Mouse (Mus musculus): ENCODE data around the gene St6galnac6. TPM values are rescaled to one million over a fixed set of nuclear protein-coding genes. Genes with fewer than 3 reads are reported as not detected.
A peak's percentile ranks its signal among the peaks of the same experiment; 100 is the strongest.

St6galnac6 gene
- polyA plus RNA-seq, 1 experiment from 2014 or later: 13.4 TPM

GRCm38 (mm10) chr2:32654743-32655393 is 55.4 kb downstream of the St6galnac6 start:
- Histone ChIP-seq H3K9ac (replicated peaks; ENCODE audit: low read depth) (no peak overlapping the region), H3K4me1 (ENCODE audit: insufficient read depth, low read depth, low read length) (peaks cover 13% of the 10 kb centered on the region), H3K27ac (ENCODE audit: low read length) (peak overlapping the region; percentile 86), H3K27me3 (replicated peaks; ENCODE audit: insufficient read depth, low read length) (no peaks in the 10 kb centered on the region), H3K36me3 (ENCODE audit: insufficient read depth, low read length) (no peaks in the 10 kb centered on the region), H3K4me2 (replicated peaks; ENCODE audit: low read depth, low read length) (no peak overlapping the region), H3K9me3 (ENCODE audit: low read length) (no peaks in the 10 kb centered on the region), H3K4me3 (ENCODE audit: low read depth, low read length) (no peak overlapping the region)
- DNase-seq (ENCODE audit: low spot score): peak; percentile 56
- peak; percentile 59 for ATAC-seq
- WGBS: 35% methylated on average over 14 of the region's 14 CpGs
- TF ChIP-seq EP300 (IDR thresholded peaks at IDR 0.05) (peak; percentile 88), CTCF (IDR thresholded peaks at IDR 0.05) (no peak)

- Histone ChIP-seq H3K4me2 (replicated peaks; ENCODE audit: low read depth, low read length) (no peak overlapping the region), H3K4me1 (ENCODE audit: insufficient read depth, low read depth, low read length) (peaks cover 13% of the 10 kb centered on the region), H3K4me3 (ENCODE audit: low read depth, low read length) (no peak overlapping the region), H3K9me3 (ENCODE audit: low read length) (no peaks in the 10 kb centered on the region), H3K9ac (replicated peaks; ENCODE audit: low read depth) (no peak overlapping the region), H3K36me3 (ENCODE audit: insufficient read depth, low read length) (no peaks in the 10 kb centered on the region), H3K27me3 (replicated peaks; ENCODE audit: insufficient read depth, low read length) (no peaks in the 10 kb centered on the region), H3K27ac (ENCODE audit: low read length) (peak overlapping the region; percentile 86)
- ATAC-seq (no peak), DNase-seq (ENCODE audit: low spot score) (no peak)
- 63% methylated on average over 3 of the region's 3 CpGs for WGBS
- no peak for TF ChIP-seq CTCF (IDR thresholded peaks at IDR 0.05)
- TF ChIP-seq EP300 (IDR thresholded peaks at IDR 0.05): no peak
These were observed 55.9 kb downstream of the St6galnac6 start for GRCm38 (mm10) chr2:32655394-32655744.

- Histone ChIP-seq H3K36me3 (ENCODE audit: insufficient read depth, low read length) (no peaks in the 10 kb centered on the region), H3K27me3 (replicated peaks; ENCODE audit: insufficient read depth, low read length) (no peaks in the 10 kb centered on the region), H3K4me1 (ENCODE audit: insufficient read depth, low read depth, low read length) (peaks cover 13% of the 10 kb centered on the region), H3K27ac (ENCODE audit: low read length) (peak overlapping the region; percentile 86), H3K9me3 (ENCODE audit: low read length) (no peaks in the 10 kb centered on the region), H3K4me3 (ENCODE audit: low read depth, low read length) (no peak overlapping the region), H3K9ac (replicated peaks; ENCODE audit: low read depth) (no peak overlapping the region), H3K4me2 (replicated peaks; ENCODE audit: low read depth, low read length) (no peak overlapping the region)
- TF ChIP-seq EP300 (IDR thresholded peaks at IDR 0.05) (peak; percentile 88), CTCF (IDR thresholded peaks at IDR 0.05) (no peak)
- ATAC-seq: peak; percentile 83
- 24% methylated on average over 12 of the region's 12 CpGs for WGBS
- DNase-seq (ENCODE audit: low spot score): peak; percentile 70
These were observed 56.3 kb downstream of the St6galnac6 start for GRCm38 (mm10) chr2:32655826-32656225.

GRCm38 (mm10) chr2:32658873-32659272 is 59.4 kb downstream of the St6galnac6 start:
- Histone ChIP-seq H3K4me1 (ENCODE audit: insufficient read depth, low read depth, low read length) (peaks cover 8% of the 10 kb centered on the region), H3K27ac (ENCODE audit: low read length) (no peak overlapping the region), H3K27me3 (replicated peaks; ENCODE audit: insufficient read depth, low read length) (no peaks in the 10 kb centered on the region), H3K9me3 (ENCODE audit: low read length) (no peaks in the 10 kb centered on the region), H3K36me3 (ENCODE audit: insufficient read depth, low read length) (no peaks in the 10 kb centered on the region), H3K4me2 (replicated peaks; ENCODE audit: low read depth, low read length) (no peak overlapping the region), H3K9ac (replicated peaks; ENCODE audit: low read depth) (no peak overlapping the region), H3K4me3 (ENCODE audit: low read depth, low read length) (no peak overlapping the region)
- ATAC-seq (no peak), DNase-seq (ENCODE audit: low spot score) (no peak)
- 84% methylated on average over 2 of the region's 2 CpGs for WGBS
- no peak for TF ChIP-seq CTCF (IDR thresholded peaks at IDR 0.05)
- no peak for TF ChIP-seq EP300 (IDR thresholded peaks at IDR 0.05)

DNA sequence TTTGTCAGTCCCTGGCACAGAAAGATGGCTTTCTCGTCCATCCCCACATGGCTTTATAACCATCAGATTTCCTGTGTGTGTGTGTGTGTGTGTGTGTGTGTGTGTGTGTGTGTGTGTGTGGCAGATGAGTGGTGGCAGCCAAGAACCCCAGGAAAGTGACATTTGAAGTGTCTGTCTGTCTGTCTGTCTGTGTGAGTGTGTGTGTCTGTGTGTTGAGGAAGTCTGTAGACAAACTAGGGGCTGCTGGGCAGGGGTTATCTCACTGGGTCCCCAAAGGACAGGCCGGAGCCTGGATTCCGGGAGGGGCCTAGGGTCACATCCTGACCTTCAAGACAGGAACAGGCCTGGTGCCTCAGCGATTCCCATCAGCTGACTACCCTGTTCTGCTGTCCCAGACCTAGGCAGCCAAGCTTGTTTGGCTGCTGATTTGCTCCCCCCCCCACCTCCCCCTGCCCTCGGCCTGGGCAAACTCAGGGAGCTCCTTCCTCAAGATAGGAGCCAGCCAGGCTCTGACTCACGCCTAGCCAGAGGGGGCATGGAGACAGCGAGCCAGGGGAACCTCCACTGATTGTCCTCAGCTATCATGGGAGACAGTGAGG is 62.1 kb downstream of the St6galnac6 start:
- 0 out of 2 replicates have a peak overlapping the region, but pooled peaks have one; percentile 54 for H3K27ac ChIP-seq (ENCODE audit: low read length)
- H3K9me3 ChIP-seq (ENCODE audit: low read length): no peaks in the 10 kb centered on the region
- H3K4me1 ChIP-seq (ENCODE audit: insufficient read depth, low read depth, low read length): no peaks in the 10 kb centered on the region
- no peak overlapping the region for H3K4me3 ChIP-seq (ENCODE audit: low read depth, low read length)
- H3K9ac ChIP-seq (replicated peaks; ENCODE audit: low read depth): no peak overlapping the region
- 20% methylated on average over 6 of the region's 7 CpGs for WGBS
- TF ChIP-seq CTCF (IDR thresholded peaks at IDR 0.05) (no peak), EP300 (IDR thresholded peaks at IDR 0.05) (no peak)
- 0 out of 2 replicates have a peak, but pooled peaks cover 5% of the 10 kb centered on the region for H3K36me3 ChIP-seq (ENCODE audit: insufficient read depth, low read length)
- H3K27me3 ChIP-seq (replicated peaks; ENCODE audit: insufficient read depth, low read length): no peaks in the 10 kb centered on the region
- DNase-seq (ENCODE audit: low spot score) (peak; percentile 61), ATAC-seq (peak; percentile 84)
- no peak overlapping the region for H3K4me2 ChIP-seq (replicated peaks; ENCODE audit: low read depth, low read length)

DNA sequence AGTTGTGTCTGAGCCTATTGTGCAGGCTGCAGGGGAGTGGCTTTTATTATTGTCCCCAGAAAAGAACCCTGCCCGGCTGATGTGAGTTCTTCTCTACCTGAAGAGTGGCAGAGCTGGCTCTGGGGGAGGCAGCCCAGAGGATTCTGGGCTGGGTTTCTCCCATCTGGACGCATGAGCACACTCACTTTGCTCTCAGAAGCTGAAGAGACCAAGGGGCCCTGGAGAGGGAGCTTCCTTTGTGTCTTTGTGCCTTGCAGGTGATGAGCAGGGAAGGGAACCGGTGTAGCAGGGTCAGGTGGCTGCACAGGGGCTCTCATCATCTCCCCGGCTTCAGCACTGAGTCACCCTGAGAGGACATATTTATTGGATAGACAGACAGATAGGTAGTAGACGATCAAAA is 62.8 kb downstream of the St6galnac6 start:
- H3K27ac ChIP-seq (ENCODE audit: low read length): peak overlapping the region; percentile 54; the same call in 1 of the 2 replicates
- H3K36me3 ChIP-seq (ENCODE audit: insufficient read depth, low read length): 0 out of 2 replicates have a peak, but pooled peaks cover 5% of the 10 kb centered on the region
- H3K9me3 ChIP-seq (ENCODE audit: low read length): no peaks in the 10 kb centered on the region
- H3K4me1 ChIP-seq (ENCODE audit: insufficient read depth, low read depth, low read length): no peaks in the 10 kb centered on the region
- 55% methylated on average over 5 of the region's 5 CpGs for WGBS
- no peak overlapping the region for H3K4me2 ChIP-seq (replicated peaks; ENCODE audit: low read depth, low read length)
- TF ChIP-seq EP300 (IDR thresholded peaks at IDR 0.05) (no peak), CTCF (IDR thresholded peaks at IDR 0.05) (no peak)
- no peaks in the 10 kb centered on the region for H3K27me3 ChIP-seq (replicated peaks; ENCODE audit: insufficient read depth, low read length)
- no peak overlapping the region for H3K4me3 ChIP-seq (ENCODE audit: low read depth, low read length)
- no peak overlapping the region for H3K9ac ChIP-seq (replicated peaks; ENCODE audit: low read depth)
- no peak for ATAC-seq
- no peak for DNase-seq (ENCODE audit: low spot score)

All from lung, postnatal 0 days (tissue).